Mouse (Mus musculus): ENCODE data around the gene Lrp1. TPM values are rescaled to one million over a fixed set of nuclear protein-coding genes. Genes with fewer than 3 reads are reported as not detected.
A peak's percentile ranks its signal among the peaks of the same experiment; 100 is the strongest.

Lrp1 gene
- polyA plus RNA-seq, 1 experiment, result 57.8 TPM

- DNase-seq, result no peak
- H3K4me3 ChIP-seq (ENCODE audit: insufficient read depth, low read depth, low read length), result no peak overlapping the region; the same call in 1 of the 2 replicates
- no peaks in the 10 kb centered on the region for H3K27me3 ChIP-seq (replicated peaks; ENCODE audit: control insufficient read depth, insufficient read depth, low read length)
- 33% methylated on average over 8 of the region's 8 CpGs for WGBS
- TF ChIP-seq POLR2A (IDR thresholded peaks at IDR 0.05; ENCODE audit: low read depth, low read length) (no peak), CTCF (conservative IDR thresholded peaks at IDR 0.05; ENCODE audit: insufficient read depth, insufficient read length, low read depth, low read length) (no peak)
- H3K4me1 ChIP-seq (ENCODE audit: control insufficient read depth, insufficient read depth, low read length), result no peaks in the 10 kb centered on the region; the same call in 1 of the 2 replicates
- H3K36me3 ChIP-seq (ENCODE audit: control insufficient read depth, insufficient read depth, low read length), result no peaks in the 10 kb centered on the region
- peak overlapping the region; percentile 37; the same call in 1 of the 2 replicates for H3K27ac ChIP-seq (ENCODE audit: insufficient read depth, low read depth, low read length)
Measured at GRCm38 (mm10) chr10:127619119-127619721, 1.7 kb downstream of the Lrp1 start.

GRCm38 (mm10) chr10:127618173-127618572 is 2.8 kb downstream of the Lrp1 start:
- no peak for DNase-seq
- Histone ChIP-seq H3K4me3 (ENCODE audit: insufficient read depth, low read depth, low read length) (no peak overlapping the region), H3K4me1 (ENCODE audit: control insufficient read depth, insufficient read depth, low read length) (no peaks in the 10 kb centered on the region; the same call in 1 of the 2 replicates), H3K27me3 (replicated peaks; ENCODE audit: control insufficient read depth, insufficient read depth, low read length) (no peaks in the 10 kb centered on the region), H3K27ac (ENCODE audit: insufficient read depth, low read depth, low read length) (no peak overlapping the region), H3K36me3 (ENCODE audit: control insufficient read depth, insufficient read depth, low read length) (no peaks in the 10 kb centered on the region)
- TF ChIP-seq POLR2A (IDR thresholded peaks at IDR 0.05; ENCODE audit: low read depth, low read length), result no peak
- TF ChIP-seq CTCF (conservative IDR thresholded peaks at IDR 0.05; ENCODE audit: insufficient read depth, insufficient read length, low read depth, low read length), result no peak
- WGBS, result 31% methylated on average over 6 of the region's 6 CpGs

- Histone ChIP-seq H3K4me1 (ENCODE audit: control insufficient read depth, insufficient read depth, low read length) (no peaks in the 10 kb centered on the region; the same call in 1 of the 2 replicates), H3K36me3 (ENCODE audit: control insufficient read depth, insufficient read depth, low read length) (no peaks in the 10 kb centered on the region), H3K27me3 (replicated peaks; ENCODE audit: control insufficient read depth, insufficient read depth, low read length) (no peaks in the 10 kb centered on the region), H3K4me3 (ENCODE audit: insufficient read depth, low read depth, low read length) (no peak overlapping the region), H3K27ac (ENCODE audit: insufficient read depth, low read depth, low read length) (0 out of 2 replicates have a peak overlapping the region, but pooled peaks have one; percentile 5)
- 53% methylated on average over 4 of the region's 4 CpGs for WGBS
- TF ChIP-seq CTCF (conservative IDR thresholded peaks at IDR 0.05; ENCODE audit: insufficient read depth, insufficient read length, low read depth, low read length), result no peak
- TF ChIP-seq POLR2A (IDR thresholded peaks at IDR 0.05; ENCODE audit: low read depth, low read length), result no peak
- DNase-seq, result no peak
Measured at GRCm38 (mm10) chr10:127617294-127617693, 3.7 kb downstream of the Lrp1 start.

- Histone ChIP-seq H3K4me1 (ENCODE audit: control insufficient read depth, insufficient read depth, low read length) (no peaks in the 10 kb centered on the region), H3K27ac (ENCODE audit: insufficient read depth, low read depth, low read length) (0 out of 2 replicates have a peak overlapping the region, but pooled peaks have one; percentile 22), H3K36me3 (ENCODE audit: control insufficient read depth, insufficient read depth, low read length) (no peaks in the 10 kb centered on the region), H3K4me3 (ENCODE audit: insufficient read depth, low read depth, low read length) (no peak overlapping the region), H3K27me3 (replicated peaks; ENCODE audit: control insufficient read depth, insufficient read depth, low read length) (no peaks in the 10 kb centered on the region)
- DNase-seq, result peak; percentile 52
- 68% methylated on average over 7 of the region's 7 CpGs for WGBS
- no peak for TF ChIP-seq POLR2A (IDR thresholded peaks at IDR 0.05; ENCODE audit: low read depth, low read length)
- TF ChIP-seq CTCF (conservative IDR thresholded peaks at IDR 0.05; ENCODE audit: insufficient read depth, insufficient read length, low read depth, low read length), result no peak
Measured at GRCm38 (mm10) chr10:127616261-127616679, 4.7 kb downstream of the Lrp1 start.

- Histone ChIP-seq H3K27ac (ENCODE audit: insufficient read depth, low read depth, low read length) (peak overlapping the region; percentile 53), H3K36me3 (ENCODE audit: control insufficient read depth, insufficient read depth, low read length) (no peaks in the 10 kb centered on the region), H3K27me3 (replicated peaks; ENCODE audit: control insufficient read depth, insufficient read depth, low read length) (no peaks in the 10 kb centered on the region), H3K4me1 (ENCODE audit: control insufficient read depth, insufficient read depth, low read length) (no peaks in the 10 kb centered on the region), H3K4me3 (ENCODE audit: insufficient read depth, low read depth, low read length) (no peak overlapping the region)
- no peak for TF ChIP-seq CTCF (conservative IDR thresholded peaks at IDR 0.05; ENCODE audit: insufficient read depth, insufficient read length, low read depth, low read length)
- no peak for TF ChIP-seq POLR2A (IDR thresholded peaks at IDR 0.05; ENCODE audit: low read depth, low read length)
- no peak for DNase-seq
- 71% methylated on average over 3 of the region's 3 CpGs for WGBS
Measured at GRCm38 (mm10) chr10:127615591-127615990, 5.4 kb downstream of the Lrp1 start.

- H3K4me3 ChIP-seq (ENCODE audit: insufficient read depth, low read depth, low read length), result no peak overlapping the region
- H3K4me1 ChIP-seq (ENCODE audit: control insufficient read depth, insufficient read depth, low read length), result no peaks in the 10 kb centered on the region
- H3K27ac ChIP-seq (ENCODE audit: insufficient read depth, low read depth, low read length), result peak overlapping the region; percentile 53; the same call in 1 of the 2 replicates
- WGBS, result 57% methylated on average over 2 of the region's 2 CpGs
- no peaks in the 10 kb centered on the region for H3K27me3 ChIP-seq (replicated peaks; ENCODE audit: control insufficient read depth, insufficient read depth, low read length)
- DNase-seq, result no peak
- TF ChIP-seq CTCF (conservative IDR thresholded peaks at IDR 0.05; ENCODE audit: insufficient read depth, insufficient read length, low read depth, low read length) (no peak), POLR2A (IDR thresholded peaks at IDR 0.05; ENCODE audit: low read depth, low read length) (no peak)
- no peaks in the 10 kb centered on the region for H3K36me3 ChIP-seq (ENCODE audit: control insufficient read depth, insufficient read depth, low read length)
Measured at GRCm38 (mm10) chr10:127615034-127615374, 5.9 kb downstream of the Lrp1 start.

- no peaks in the 10 kb centered on the region for H3K27me3 ChIP-seq (replicated peaks; ENCODE audit: control insufficient read depth, insufficient read depth, low read length)
- WGBS, result 57% methylated on average over 12 of the region's 12 CpGs
- TF ChIP-seq POLR2A (IDR thresholded peaks at IDR 0.05; ENCODE audit: low read depth, low read length) (no peak), CTCF (conservative IDR thresholded peaks at IDR 0.05; ENCODE audit: insufficient read depth, insufficient read length, low read depth, low read length) (no peak)
- no peaks in the 10 kb centered on the region for H3K36me3 ChIP-seq (ENCODE audit: control insufficient read depth, insufficient read depth, low read length)
- peak overlapping the region; percentile 17; the same call in 1 of the 2 replicates for H3K27ac ChIP-seq (ENCODE audit: insufficient read depth, low read depth, low read length)
- H3K4me1 ChIP-seq (ENCODE audit: control insufficient read depth, insufficient read depth, low read length), result no peaks in the 10 kb centered on the region
- DNase-seq, result no peak
- H3K4me3 ChIP-seq (ENCODE audit: insufficient read depth, low read depth, low read length), result no peak overlapping the region
Measured at GRCm38 (mm10) chr10:127614236-127615033, 6.5 kb downstream of the Lrp1 start.

Measured in kidney, adult 2 months (tissue).